Comparison of ENCODE assay signal across 9 mouse cellular contexts in genomic region chr7:79053383-79053889, GRCm38 (mm10). TPM values are rescaled to one million over a fixed set of nuclear protein-coding genes. Genes with fewer than 3 reads are reported as not detected.
DNase-seq lines count a peak whose midpoint lies in the region; ATAC-seq and TF ChIP-seq lines count a peak whose summit lies in the region.
"Had no signal": no experiment of that assay in that cellular context is flagged by ENCODE, and none has a peak within 500 bp of the region (broad histone marks: within the 10 kb centered on the region; RNA-seq: fewer than 3 reads in every experiment).

Gene Acan (plus strand): TSS chr7:79053483.

- H3K27me3 ChIP-seq in heart, postnatal 0 days (ENCODE audit: control insufficient read depth, insufficient read depth, low read length) = peaks cover 63% of the 10 kb centered on the region
- H3K27me3 ChIP-seq in heart, adult 2 months (ENCODE audit: control insufficient read depth, insufficient read depth, low read length) = peaks cover 11% of the 10 kb centered on the region
- H3K27me3 ChIP-seq in midbrain, embryonic 14.5 days (ENCODE audit: control insufficient read depth, insufficient read depth, low read length) = peaks cover 46% of the 10 kb centered on the region

- peak within 1 kb of the TSS; percentile 46 for H3K4me3 ChIP-seq in heart, postnatal 0 days (ENCODE audit: low read depth, low read length)
- no peak within 1 kb of the TSS; the same call in 1 of the 2 replicates for H3K4me3 ChIP-seq in heart, adult 2 months
- H3K4me3 ChIP-seq in midbrain, embryonic 14.5 days (replicated peaks; ENCODE audit: low read depth, low read length) = peak within 1 kb of the TSS; percentile 50

- H3K27ac ChIP-seq in heart, postnatal 0 days (ENCODE audit: low read depth) = no peak within 1 kb of the TSS
- no peak within 1 kb of the TSS for H3K27ac ChIP-seq in heart, adult 2 months
- no peak within 1 kb of the TSS for H3K27ac ChIP-seq in midbrain, embryonic 14.5 days (replicated peaks; ENCODE audit: low read depth, low read length)

- no peak for TF ChIP-seq CTCF in heart, postnatal 0 days (IDR thresholded peaks at IDR 0.05; ENCODE audit: low read depth)
- no peak for TF ChIP-seq CTCF in heart, adult 2 months (IDR thresholded peaks at IDR 0.05)

- no peaks in the 10 kb centered on the region for H3K9me3 ChIP-seq in heart, postnatal 0 days (replicated peaks; ENCODE audit: control insufficient read depth, low read length)
- H3K9me3 ChIP-seq in midbrain, embryonic 14.5 days (ENCODE audit: control insufficient read depth, low read length) = no peaks in the 10 kb centered on the region
- H3K9me3 ChIP-seq: G1E had no signal

- no peaks in the 10 kb centered on the region for H3K36me3 ChIP-seq in heart, postnatal 0 days (replicated peaks; ENCODE audit: control insufficient read depth, insufficient read depth, low read length)
- H3K36me3 ChIP-seq in heart, adult 2 months (ENCODE audit: control insufficient read depth, insufficient read depth, low read length) = no peaks in the 10 kb centered on the region
- H3K36me3 ChIP-seq in midbrain, embryonic 14.5 days (ENCODE audit: control insufficient read depth, insufficient read depth, low read length) = no peaks in the 10 kb centered on the region
- H3K36me3 ChIP-seq: G1E had no signal

- no peak for DNase-seq in heart, postnatal 0 days (ENCODE audit: low spot score)
- no peak for DNase-seq in heart, adult 2 months
- peak; percentile 35 for DNase-seq in ZHBTc4 (ENCODE audit: low read depth, low spot score)
- peak; percentile 13 for DNase-seq in forelimb bud, embryonic 11.5 days (ENCODE audit: low read depth, low spot score)
- DNase-seq in midbrain, embryonic 14.5 days = peak; percentile 36
- no peak for DNase-seq in gastrocnemius, postnatal 10 days
- DNase-seq in urinary bladder, postnatal 36 days (ENCODE audit: low spot score in 2 of 2) = no peak

- no peak for ATAC-seq in heart, postnatal 0 days (ENCODE audit: insufficient read depth, low read depth)
- no peak for ATAC-seq in midbrain, embryonic 14.5 days (ENCODE audit: low FRiP score, low TSS enrichment)
- ATAC-seq in CD4-positive, CD25-positive, alpha-beta regulatory T cell, adult 4 months = no peak

- H3K79me2 ChIP-seq in heart, adult 2 months (replicated peaks; ENCODE audit: control insufficient read depth, insufficient read depth, low read length) = no peaks in the 10 kb centered on the region

- peak within 1 kb of the TSS; percentile 79 for H3K4me2 ChIP-seq in heart, postnatal 0 days (ENCODE audit: low read depth, low read length)
- H3K4me2 ChIP-seq in midbrain, embryonic 14.5 days (ENCODE audit: low read length) = peak within 1 kb of the TSS; percentile 98

- intact Hi-C loops in heart, adult 2 months (cut with DNase I) = no loop called here

- TF ChIP-seq POLR2A in heart, adult 2 months (IDR thresholded peaks at IDR 0.05; ENCODE audit: insufficient read depth, low read depth, low read length) = no peak

- whole genome bisulfite sequencing in heart, postnatal 0 days = 1% methylated on average over 20 of the region's 23 CpGs
- 2% methylated on average over 23 of the region's 23 CpGs for WGBS in heart, adult 2 months
- WGBS in midbrain, embryonic 14.5 days = under 1% methylated on average over 23 of the region's 23 CpGs

- 0 out of 2 replicates have a peak, but pooled peaks cover 6% of the 10 kb centered on the region for H3K4me1 ChIP-seq in heart, postnatal 0 days (ENCODE audit: control insufficient read depth, insufficient read depth)
- no peaks in the 10 kb centered on the region for H3K4me1 ChIP-seq in heart, adult 2 months (ENCODE audit: control insufficient read depth, insufficient read depth, low read length)
- no peaks in the 10 kb centered on the region for H3K4me1 ChIP-seq in midbrain, embryonic 14.5 days (ENCODE audit: control insufficient read depth, insufficient read depth, low read length)

- no peak for TF ChIP-seq EP300 in heart, postnatal 0 days (IDR thresholded peaks at IDR 0.05; ENCODE audit: low read depth)
- no peak for TF ChIP-seq EP300 in heart, adult 2 months (IDR thresholded peaks at IDR 0.05; ENCODE audit: insufficient read depth, low read depth, low read length)

- peak within 1 kb of the TSS; percentile 44; the same call in 1 of the 2 replicates for H3K9ac ChIP-seq in heart, postnatal 0 days (replicated peaks; ENCODE audit: low read depth, low read length)
- H3K9ac ChIP-seq in heart, adult 2 months (ENCODE audit: low read depth, low read length) = no peak within 1 kb of the TSS
- peak within 1 kb of the TSS; percentile 57 for H3K9ac ChIP-seq in midbrain, embryonic 14.5 days (replicated peaks; ENCODE audit: low read length)

RNA-seq across cellular contexts. Expression of gene Acan, which starts in this region (rescaled TPM):
- total RNA-seq in heart, postnatal 0 days (2014; rRNA removed; ENCODE audit: low replicate concordance) = 2.2 and 5.5 TPM in 2 replicates
- polyA plus RNA-seq in heart, postnatal 0 days (2015; fragmentation: Nextera tagmentation; extraction: Ambion mirVana) = 1.1 and 1.3 TPM in 2 replicates
- total RNA-seq in heart, adult 2 months (2021) = under 1 TPM; 0.11 to 0.26 TPM
- polyA plus RNA-seq in heart, adult 2 months (2012; rRNA removed) = 0.32 and 0.61 TPM in 2 replicates
- 0.08 and 0.09 TPM in 2 replicates for polyA plus RNA-seq in midbrain, embryonic 14.5 days (2014; fragmentation: Nextera tagmentation; extraction: Ambion mirVana)
- polyA plus RNA-seq in CD4-positive, CD25-positive, alpha-beta regulatory T cell, adult 4 months (2017; shearing (Covaris generic)) = not detected
- 1 to 10 TPM; 4.4 to 5.1 TPM for total RNA-seq in gastrocnemius, postnatal 10 days (2021)
- polyA plus RNA-seq: G1E had no signal

Comparison
In these comparisons a context has a peak if more than half of its experiments do, and no peak if none do; other contexts are left out.
1. Peak in DNase-seq, H3K4me3 ChIP-seq, H3K9ac ChIP-seq and H3K4me2 ChIP-seq in midbrain, embryonic 14.5 days; RNA of the gene not detected or under 1 TPM.
2. DNase-seq: peak in ZHBTc4 (single experiment) and forelimb bud, embryonic 11.5 days (single experiment); none in heart, postnatal 0 days (single experiment), heart, adult 2 months (0 of 2), gastrocnemius, postnatal 10 days (single experiment) and urinary bladder, postnatal 36 days (0 of 2).